Mouse (Mus musculus) lung, adult 2 months (tissue): ENCODE results near the gene 4931428L18Rik.

Experiments
- CTCF ChIP-seq: fragments of 200-500 bp; IDR thresholded peaks from 2 replicates; pipeline ENCODE4 v1.5.1; 2011; ENCODE audit warnings: mild to moderate bottlenecking, low read length, control low read depth; ENCODE audit not compliant: insufficient read depth
- POLR2A ChIP-seq: fragments of 200-500 bp; IDR thresholded peaks from 2 replicates; pipeline ENCODE4 v1.6.1; 2011; ENCODE audit warnings: low read depth, mild to moderate bottlenecking, control low read depth, low read length, borderline replicate concordance; ENCODE audit errors: extremely low read depth

DNA sequence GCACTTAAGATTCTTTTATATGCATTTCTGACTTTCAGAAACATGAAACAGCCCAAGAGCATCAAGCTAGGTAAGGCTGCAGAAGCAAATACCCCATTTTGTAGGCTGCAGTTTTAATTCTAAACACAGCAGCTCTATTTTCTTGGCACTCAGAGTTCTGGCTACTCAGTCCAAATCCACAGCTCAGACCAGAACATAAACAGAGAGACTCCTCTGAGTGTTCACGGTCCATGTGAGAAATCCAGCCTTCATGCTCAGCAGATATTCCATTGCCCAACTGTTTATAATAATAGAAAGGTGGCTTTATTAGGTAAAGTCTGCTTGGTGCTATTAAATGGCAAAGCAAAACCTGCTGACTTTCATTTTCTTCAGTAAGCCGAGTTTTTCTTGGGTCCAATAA lies 120.2 kb downstream of the 4931428L18Rik start:
- TF ChIP-seq CTCF: no peak
- no peak for TF ChIP-seq POLR2A
